Mouse (Mus musculus) liver, adult 2 months (tissue): ENCODE data around the gene Ankrd40.

Experiments used
- CTCF ChIP-seq: fragments of 200-500 bp; IDR thresholded peaks from 2 replicates; pipeline ENCODE4 v1.5.1; 2011; ENCODE audit warnings: low read depth, low read length, control low read depth
- POLR2A ChIP-seq: fragments of 200-500 bp; IDR thresholded peaks from 2 replicates; pipeline ENCODE4 v1.6.1; 2011; ENCODE audit warnings: low read length, control low read depth; ENCODE audit not compliant: insufficient read depth; ENCODE audit errors: extremely low read depth

- TF ChIP-seq CTCF (no peak), POLR2A (no peak)
Observed at GRCm38 (mm10) chr11:94315308-94315707, 12.5 kb upstream of the Ankrd40 start.
